Mouse (Mus musculus): Measurements from ENCODE around the gene Tomm70a. TPM values are rescaled to one million over a fixed set of nuclear protein-coding genes. Genes with fewer than 3 reads are reported as not detected.

Tomm70a gene
- polyA plus RNA-seq, 1 experiment: 53.8 TPM

DNA sequence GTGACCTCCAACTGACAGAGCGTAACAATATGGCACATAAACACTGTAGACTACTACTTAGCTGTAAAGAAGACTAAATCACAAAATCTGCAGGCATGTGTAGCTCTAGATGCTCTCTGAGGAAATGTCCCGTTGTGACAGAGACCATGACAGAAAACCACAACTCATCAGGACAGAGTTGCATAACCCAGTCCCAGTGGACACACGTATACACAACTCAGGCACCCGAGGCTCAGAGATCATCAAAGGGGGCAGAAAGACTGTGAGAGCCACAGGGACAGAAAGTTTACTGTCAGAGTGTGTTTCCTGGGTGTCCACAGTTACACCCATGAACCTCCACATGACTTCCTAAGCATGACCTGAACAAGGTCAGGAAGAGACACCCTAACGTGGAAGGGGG is 75.1 kb downstream of the Tomm70a start:
- DNase-seq (ENCODE audit: low read depth): no peak

DNA sequence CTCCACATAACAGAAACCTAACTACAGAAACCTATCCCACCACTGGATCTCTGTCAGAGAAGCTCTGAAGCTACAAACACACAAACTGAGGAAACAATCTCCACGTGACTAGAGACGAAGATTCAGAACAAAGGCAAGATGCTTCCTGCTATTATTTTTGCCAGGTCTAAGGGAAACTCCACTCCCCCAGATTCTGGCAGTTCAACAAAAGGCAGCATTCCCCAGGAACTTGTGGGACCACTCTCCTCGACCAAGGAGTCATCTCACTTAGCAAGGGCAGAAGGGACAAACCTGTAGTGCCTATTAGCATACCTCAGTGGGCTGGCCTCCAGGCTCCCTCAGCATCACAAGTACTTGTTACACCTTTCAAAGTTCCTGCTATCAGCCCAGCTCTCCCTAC is 75.8 kb downstream of the Tomm70a start:
- TF ChIP-seq POLR2A (IDR thresholded peaks at IDR 0.05; ENCODE audit: borderline replicate concordance, extremely low read depth, insufficient read depth, insufficient read length, poor library complexity, severe bottlenecking): no peak
- TF ChIP-seq CTCF (IDR thresholded peaks at IDR 0.05; ENCODE audit: borderline replicate concordance, extremely low read depth, insufficient read depth, insufficient read length): no peak
- no peak for DNase-seq (ENCODE audit: low read depth)

More for the DNA sequence above, 75.1 kb downstream of the Tomm70a start:
- TF ChIP-seq CTCF (IDR thresholded peaks at IDR 0.05; ENCODE audit: borderline replicate concordance, extremely low read depth, insufficient read depth, insufficient read length) (no peak), POLR2A (IDR thresholded peaks at IDR 0.05; ENCODE audit: borderline replicate concordance, extremely low read depth, insufficient read depth, insufficient read length, poor library complexity, severe bottlenecking) (no peak)

Other genes starting within 250 kb of the Tomm70a start
- 3.2 and 4.0 TPM in 2 replicates for gene Tmem45a, start 235.5 kb upstream of the Tomm70a start, polyA plus RNA-seq (2012; rRNA removed)
- 0.14 TPM in 1 of 2 replicates, not detected in the other for gene Lnp1, start 193.6 kb upstream of the Tomm70a start, polyA plus RNA-seq (2012; rRNA removed)
- gene Tmem45a2, start 50.3 kb upstream of the Tomm70a start, polyA plus RNA-seq (2012; rRNA removed): not detected in 2 replicates
- gene Nit2, start 45.6 kb downstream of the Tomm70a start, polyA plus RNA-seq (2012; rRNA removed): 20.9 and 23.8 TPM in 2 replicates
- gene Tbc1d23, start 109.8 kb downstream of the Tomm70a start, polyA plus RNA-seq (2012; rRNA removed): 49.5 and 49.6 TPM in 2 replicates
- gene Tmem30c, start 171.2 kb downstream of the Tomm70a start, polyA plus RNA-seq (2012; rRNA removed): 1.1 and 1.6 TPM in 2 replicates
- gene Filip1l, start 231.4 kb downstream of the Tomm70a start, polyA plus RNA-seq (2012; rRNA removed): 1.3 and 2.5 TPM in 2 replicates

Measured in brain, embryonic 14.5 days (tissue).